Mouse (Mus musculus) heart, adult 2 months (tissue): Measurements from ENCODE around the gene Slc25a51.

Experiments
- CTCF ChIP-seq: fragments of 200-600 bp; IDR thresholded peaks from 2 replicates; pipeline ENCODE4 v1.8.1; 2022; ENCODE audit warnings: antibody characterized with exemption, mild to moderate bottlenecking, moderate library complexity
- EP300 ChIP-seq: fragments of 200-500 bp; IDR thresholded peaks from 2 replicates; pipeline ENCODE4 v1.6.1; 2011; ENCODE audit warnings: low read depth, low read length, control low read depth; ENCODE audit not compliant: insufficient read depth
- POLR2A ChIP-seq: fragments of 200-500 bp; IDR thresholded peaks from 2 replicates; pipeline ENCODE4 v1.6.1; 2011; ENCODE audit warnings: mild to moderate bottlenecking, low read depth, low read length, control low read depth; ENCODE audit not compliant: insufficient read depth

DNA sequence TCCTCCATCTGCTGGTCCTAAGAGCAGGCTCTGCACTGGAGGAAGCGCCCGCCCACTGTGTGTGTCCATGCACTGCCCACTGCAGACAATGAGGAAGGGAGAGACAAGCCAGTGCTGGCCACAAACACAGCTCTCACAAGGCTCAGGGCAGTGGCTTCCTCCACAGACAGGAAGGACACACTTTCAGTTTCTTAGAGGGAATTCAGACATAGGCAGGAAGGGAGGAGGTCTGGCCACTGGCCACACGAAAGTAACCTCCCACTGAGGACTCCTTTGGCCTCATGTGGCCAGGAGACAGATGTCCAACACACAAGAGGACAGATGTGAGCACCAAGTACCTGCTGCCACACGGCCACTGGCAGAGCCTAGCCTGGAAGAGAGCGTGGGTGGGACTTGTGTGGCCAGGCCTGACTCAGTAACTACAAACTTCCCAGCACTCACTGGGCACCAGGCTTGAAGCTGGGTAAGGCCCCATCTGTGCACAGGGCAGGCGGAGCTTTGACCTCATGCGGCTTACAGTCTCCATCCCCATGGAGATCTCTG, 44.1 kb upstream of the Slc25a51 start:
- no peak for TF ChIP-seq CTCF
- no peak for TF ChIP-seq POLR2A
- no peak for TF ChIP-seq EP300
